Mouse (Mus musculus): Measurements from ENCODE around the gene Stra6.

GRCm38 (mm10) chr9:58133893-58134884 is 70.6 kb downstream of the Stra6 start:
- TF ChIP-seq CTCF (IDR thresholded peaks at IDR 0.05; ENCODE audit: borderline replicate concordance, insufficient read depth, low read depth, low read length) = no peak
- TF ChIP-seq POLR2A (IDR thresholded peaks at IDR 0.05; ENCODE audit: borderline replicate concordance, insufficient read depth, low read length) = no peak

Data from cerebellum, adult 2 months (tissue).